Mouse (Mus musculus) kidney, postnatal 36 days (tissue): ENCODE data around the gene Lce3b.

ENCODE experiments used
- DNase-seq, 2 experiments: peaks; one replicate each; pipeline ENCODE4 v3.0.0; 2021 to 2022; ENCODE audit warnings: mixed read lengths in 2 of 2

Gene Lce3b

GRCm38 (mm10) chr3:92932679-92933078 lies at the start of gene Lce3b:
Lce3b (plus strand) TSS chr3:92932979.
- no peak for DNase-seq

DNA sequence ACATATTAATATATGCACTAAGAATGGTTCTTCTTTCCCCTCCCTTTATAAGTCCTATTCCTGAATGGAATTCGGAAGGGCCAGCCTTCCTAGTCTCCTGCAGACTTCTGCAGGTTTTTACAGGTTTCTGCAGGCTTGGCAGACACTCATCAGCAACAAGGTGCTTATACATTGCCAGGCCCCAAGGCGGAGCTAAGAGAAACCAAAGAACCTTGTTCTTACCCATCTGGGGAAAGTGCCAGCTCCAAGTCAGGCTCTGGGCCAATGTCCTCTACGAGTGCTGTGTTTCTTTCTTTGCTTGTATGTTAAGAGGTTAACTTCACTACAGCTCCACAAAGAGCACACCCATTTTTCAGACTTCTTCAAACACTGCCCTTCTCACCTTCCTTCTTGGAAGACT lies 38.7 kb upstream of the Lce3b start:
- peak; percentile 71 to 77 for DNase-seq

DNA sequence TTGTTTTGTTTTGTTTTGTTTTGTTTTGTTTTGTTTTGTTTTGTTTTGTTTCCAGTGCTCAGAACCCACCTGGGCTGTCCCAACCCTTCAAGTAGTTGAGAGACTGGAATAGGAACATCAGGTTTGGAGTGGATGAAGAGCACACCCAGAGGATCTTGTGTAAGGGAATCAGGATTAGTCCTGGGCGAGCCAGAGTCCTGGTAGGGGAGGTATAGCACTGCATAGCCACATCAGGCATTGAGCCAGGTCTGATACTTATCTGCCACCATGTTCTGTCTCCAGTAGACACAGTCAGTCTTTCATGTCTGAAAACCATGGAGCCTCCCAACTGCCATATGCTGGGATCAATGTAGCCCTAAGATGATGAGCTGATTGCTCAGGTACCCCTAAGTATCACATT lies 38.3 kb upstream of the Lce3b start:
- DNase-seq: no peak

DNA sequence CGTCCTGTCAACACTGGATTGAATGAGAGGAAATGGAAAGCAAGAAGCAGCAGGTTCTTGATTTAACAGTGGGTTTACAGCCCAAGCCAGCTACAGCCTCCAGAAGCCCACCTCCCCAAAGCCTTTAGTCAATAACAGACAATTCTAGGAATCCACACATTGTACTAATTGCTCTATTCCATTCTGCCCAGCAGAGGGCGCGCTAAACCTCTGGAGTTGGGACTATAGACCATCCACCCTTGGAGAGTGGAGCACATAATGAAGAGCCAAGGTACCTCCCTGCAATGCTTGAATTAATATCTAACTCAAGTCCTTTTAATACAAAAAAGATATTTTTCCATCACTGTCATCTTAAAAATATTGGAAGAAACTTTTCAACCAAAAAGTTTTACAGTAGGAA lies 29.8 kb upstream of the Lce3b start:
- peak; percentile 18 to 77 for DNase-seq

GRCm38 (mm10) chr3:92903640-92904039 lies 29.1 kb upstream of the Lce3b start:
- DNase-seq: no peak

DNA sequence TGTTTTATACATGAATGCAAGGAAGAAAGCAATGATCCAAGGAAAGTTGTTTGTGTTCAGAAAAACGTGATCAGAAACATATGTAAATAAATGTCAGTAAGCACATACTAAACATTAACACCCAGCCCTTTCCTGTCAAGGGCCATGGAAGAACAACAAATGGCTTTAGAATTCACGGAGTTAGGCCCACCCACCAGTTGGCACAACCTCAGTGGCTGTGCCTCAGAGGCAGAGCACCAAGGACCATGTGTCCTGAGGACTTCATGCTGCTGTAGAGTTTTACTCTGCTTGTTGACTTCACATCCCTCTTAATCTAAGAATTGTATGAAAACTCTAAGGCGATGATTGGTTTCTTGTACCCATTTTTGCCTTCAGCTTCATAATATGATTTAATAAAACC lies 27.6 kb upstream of the Lce3b start:
- no peak for DNase-seq

- peak in 1 of 2 experiments; percentile 53 for DNase-seq
These were observed 25.2 kb upstream of the Lce3b start for GRCm38 (mm10) chr3:92907571-92907970.

DNA sequence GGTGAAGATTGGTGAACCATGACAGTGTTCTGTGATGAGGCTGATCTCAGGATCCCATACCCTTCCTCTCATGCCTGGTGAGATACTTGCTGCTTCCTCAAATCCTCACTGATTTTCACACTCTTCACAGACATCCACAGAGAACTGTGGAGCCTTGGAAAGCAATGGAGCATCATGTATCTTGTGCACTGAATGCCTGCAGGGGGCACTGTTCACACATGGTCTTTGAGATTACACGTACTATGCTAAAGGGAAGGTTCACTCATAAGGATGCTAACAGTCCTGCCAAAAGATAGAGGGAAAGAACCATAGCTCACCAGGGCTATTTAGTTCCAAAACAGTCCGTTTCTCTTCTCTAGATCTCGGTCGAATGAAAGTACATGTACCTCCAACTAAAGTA lies 12.4 kb upstream of the Lce3b start:
- peak in 1 of 2 experiments; percentile 45 for DNase-seq

GRCm38 (mm10) chr3:92926130-92926529 lies 6.6 kb upstream of the Lce3b start, which contains the start of gene Lce3a:
Lce3a (minus strand) TSS chr3:92926230.
- DNase-seq: no peak

- no peak for DNase-seq
These were observed 11.4 kb downstream of the Lce3b start, which contains the start of gene Lce3c for GRCm38 (mm10) chr3:92944186-92944585. Lce3c (plus strand) TSS chr3:92944486.

GRCm38 (mm10) chr3:92957090-92957489 lies 24.3 kb downstream of the Lce3b start, which contains the start of gene Lce3d:
Lce3d (plus strand) TSS chr3:92957390.
- DNase-seq: no peak

DNA sequence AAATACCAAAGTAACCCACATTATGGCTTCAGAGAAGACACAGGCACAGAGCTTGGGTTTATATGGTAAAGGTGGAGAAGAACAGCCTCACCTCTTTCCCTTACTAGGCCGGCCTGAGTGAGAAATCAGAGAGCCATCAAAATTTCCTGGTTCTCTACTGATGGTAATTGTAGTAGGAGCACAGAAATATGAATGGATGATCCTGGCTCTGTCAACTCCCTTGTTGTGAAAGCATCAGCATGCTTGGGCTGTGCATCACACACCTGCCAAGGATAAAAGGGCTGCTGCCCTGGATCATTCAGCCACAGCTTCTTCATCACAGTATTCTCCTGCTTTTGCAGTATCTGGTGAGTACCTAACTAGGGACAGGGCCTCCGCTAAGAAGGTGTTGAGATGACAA lies 34.0 kb downstream of the Lce3b start, which contains the start of gene Lce3e:
Gene Lce3e, plus strand, starts transcription at position 301 of the 400 bp plus-strand sequence.
- DNase-seq: no peak

GRCm38 (mm10) chr3:92978484-92978883 lies 45.7 kb downstream of the Lce3b start:
- no peak for DNase-seq
